Mouse (Mus musculus) liver, postnatal 0 days (tissue): Measurements from ENCODE around the gene Six6. TPM values are rescaled to one million over a fixed set of nuclear protein-coding genes. Genes with fewer than 3 reads are reported as not detected.

ENCODE experiments used
- ATAC-seq: fragments of 200-750 bp; cut with Nextera tagmentation; 2 replicates; pipeline ENCODE4 v1.8.0; 2017; ENCODE audit warnings: mild to moderate bottlenecking, moderate library complexity
- DNase-seq: peaks from one replicate; pipeline ENCODE4 v3.0.0-alpha.2; 2016
- H3K27ac ChIP-seq: fragments of 300-500 bp; sonication (generic); 2 replicates; pipeline ENCODE4 v1.5.1; 2014; ENCODE audit warnings: antibody characterized with exemption, moderate library complexity, mild to moderate bottlenecking, low read depth
- H3K27me3 ChIP-seq: fragments of 300-500 bp; sonication (generic); 2 replicates; pipeline ENCODE4 v1.6.1; 2014; ENCODE audit warnings: low read length, control low read depth, mixed read lengths; ENCODE audit not compliant: insufficient read depth
- H3K36me3 ChIP-seq: fragments of 300-500 bp; sonication (generic); replicated peaks from 2 replicates; pipeline ENCODE4 v1.6.1; 2014; ENCODE audit warnings: mild to moderate bottlenecking, control low read depth, low read length, moderate library complexity, mixed read lengths; ENCODE audit not compliant: insufficient read depth
- H3K4me1 ChIP-seq: fragments of 300-500 bp; sonication (generic); 2 replicates; pipeline ENCODE4 v1.6.1; 2014; ENCODE audit warnings: antibody characterized with exemption, mild to moderate bottlenecking, control low read depth; ENCODE audit not compliant: insufficient read depth
- H3K4me2 ChIP-seq: fragments of 300-500 bp; sonication (generic); 2 replicates; pipeline ENCODE4 v1.6.1; 2014; ENCODE audit warnings: low read depth, mild to moderate bottlenecking, low read length, moderate library complexity, mixed read lengths
- H3K4me3 ChIP-seq: fragments of 300-500 bp; sonication (generic); 2 replicates; pipeline ENCODE4 v1.5.1; 2014; ENCODE audit warnings: low read depth, low read length
- H3K9ac ChIP-seq: fragments of 300-500 bp; sonication (generic); replicated peaks from 2 replicates; pipeline ENCODE4 v1.6.1; 2014; ENCODE audit warnings: mild to moderate bottlenecking, moderate library complexity
- H3K9me3 ChIP-seq: fragments of 300-500 bp; sonication (generic); 2 replicates; pipeline ENCODE4 v1.6.1; 2016; ENCODE audit warnings: mild to moderate bottlenecking, control low read depth, low read length, mixed read lengths
- CTCF ChIP-seq: sonication (generic); IDR thresholded peaks from 2 replicates; pipeline ENCODE4 v1.5.1; 2016; ENCODE audit warnings: antibody characterized with exemption, low read depth
- EP300 ChIP-seq: IDR thresholded peaks from 2 replicates; pipeline ENCODE4 v1.6.1; 2016; ENCODE audit warnings: antibody characterized with exemption, low read depth, mild to moderate bottlenecking
- WGBS: fragments of 180-500 bp; shearing (Covaris S2); extraction: QIAGEN DNeasy Blood & Tissue Kit; methylation state at CpG from one replicate; pipeline ENCODE4 v1.1.7; 2014; ENCODE audit not compliant: insufficient replicate concordance; 5-methylcytosine and 5-hydroxymethylcytosine counted together
- polyA plus RNA-seq: library from polyadenylated mRNA; unstranded; fragments of >200 nt; fragmentation: Nextera tagmentation; extraction: Ambion mirVana; gene quantifications from 2 replicates; pipeline ENCODE4 v1.2.1, GENCODE M21; 2015

Gene Six6
- polyA plus RNA-seq, 1 experiment from 2014 or later = not detected

DNA sequence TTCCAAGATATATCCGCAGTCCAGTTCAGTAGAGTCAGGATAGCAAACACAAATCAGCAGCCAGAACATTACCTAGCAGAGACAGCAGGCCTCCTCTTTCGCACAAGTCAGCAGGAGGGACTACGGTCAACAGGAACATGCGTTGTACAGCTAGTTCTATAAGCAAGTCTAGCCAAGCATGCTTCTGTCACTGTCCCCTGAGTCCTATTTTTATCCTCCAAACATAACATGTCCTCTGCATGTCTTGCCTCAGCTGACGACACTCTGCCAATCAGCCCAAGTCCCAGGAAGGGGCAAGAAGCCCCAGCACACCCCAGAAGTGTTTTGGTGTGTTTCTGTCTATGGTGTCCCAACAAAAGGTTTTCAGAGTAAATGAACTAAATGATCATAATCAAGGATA lies 14.2 kb downstream of the Six6 start:
- Histone ChIP-seq H3K27me3 (peaks cover 12% of the 10 kb centered on the region), H3K4me1 (no peaks in the 10 kb centered on the region), H3K4me3 (no peak overlapping the region), H3K27ac (no peak overlapping the region), H3K9ac (no peak overlapping the region), H3K4me2 (no peak overlapping the region), H3K9me3 (no peaks in the 10 kb centered on the region), H3K36me3 (no peaks in the 10 kb centered on the region)
- 82% methylated on average over 5 of the region's 5 CpGs for WGBS
- ATAC-seq (no peak), DNase-seq (no peak)
- TF ChIP-seq CTCF (no peak), EP300 (no peak)

DNA sequence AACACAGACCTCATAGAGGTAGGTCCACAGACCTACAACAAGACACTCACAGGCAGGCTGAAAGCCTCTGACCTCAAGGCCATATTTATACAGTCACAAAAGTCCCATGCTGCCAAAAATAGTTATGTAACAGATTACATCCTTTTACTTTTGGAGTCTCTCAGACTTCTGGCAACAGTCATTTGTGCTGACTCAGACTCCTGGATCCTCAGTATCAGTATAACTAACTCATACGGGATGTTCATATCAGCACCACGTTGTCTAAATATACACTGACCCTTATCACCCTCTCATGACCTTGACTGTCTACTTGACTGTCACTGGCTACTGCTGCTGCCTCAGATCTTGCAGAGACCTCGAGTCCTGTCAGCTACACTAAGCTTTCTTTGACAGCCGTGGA lies 15.2 kb downstream of the Six6 start:
- TF ChIP-seq CTCF = no peak
- no peak for TF ChIP-seq EP300
- no peak for ATAC-seq

DNA sequence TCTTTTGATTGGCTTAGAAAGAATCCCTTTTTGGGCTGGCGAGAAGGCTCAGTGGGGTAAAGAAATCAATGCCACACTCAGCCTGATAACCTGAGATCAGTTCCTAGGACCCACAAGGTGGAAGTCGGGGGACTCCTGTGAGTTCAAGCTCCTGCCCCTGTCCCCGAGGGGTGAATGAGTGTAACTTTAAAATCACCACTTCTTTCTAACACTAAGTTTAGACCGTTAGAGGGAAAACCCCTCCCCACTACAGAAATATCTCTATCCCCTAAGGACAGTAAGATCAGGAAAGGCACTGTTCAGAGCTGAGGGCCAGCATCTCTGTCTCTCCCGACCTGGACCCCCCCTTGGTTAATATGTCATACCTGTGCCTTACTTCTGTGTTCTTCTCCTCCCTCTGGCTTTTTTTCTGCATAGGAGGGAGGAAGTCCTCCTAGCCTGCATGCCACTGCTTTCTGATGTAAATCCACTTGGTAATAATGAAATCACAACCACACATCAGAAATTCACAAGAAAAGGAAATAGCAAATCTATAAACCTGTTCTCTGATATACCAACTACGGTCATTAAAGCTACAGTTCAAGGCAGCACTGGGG lies 18.2 kb downstream of the Six6 start:
- ATAC-seq (no peak), DNase-seq (no peak)
- WGBS = 56% methylated on average over 6 of the region's 6 CpGs
- Histone ChIP-seq H3K9me3 (no peaks in the 10 kb centered on the region), H3K4me3 (no peak overlapping the region), H3K36me3 (no peaks in the 10 kb centered on the region), H3K27ac (no peak overlapping the region), H3K4me2 (no peak overlapping the region), H3K4me1 (no peaks in the 10 kb centered on the region), H3K9ac (no peak overlapping the region), H3K27me3 (no peaks in the 10 kb centered on the region)
- no peak for TF ChIP-seq CTCF
- no peak for TF ChIP-seq EP300

More for the DNA sequence above, 15.2 kb downstream of the Six6 start:
- Histone ChIP-seq H3K9me3 (no peaks in the 10 kb centered on the region), H3K36me3 (no peaks in the 10 kb centered on the region), H3K4me3 (no peak overlapping the region), H3K27ac (no peak overlapping the region), H3K4me2 (no peak overlapping the region), H3K4me1 (no peaks in the 10 kb centered on the region), H3K9ac (no peak overlapping the region), H3K27me3 (peaks cover 5% of the 10 kb centered on the region; the same call in 1 of the 2 replicates)
- DNase-seq = no peak
- 39% methylated on average over 4 of the region's 4 CpGs for WGBS

DNA sequence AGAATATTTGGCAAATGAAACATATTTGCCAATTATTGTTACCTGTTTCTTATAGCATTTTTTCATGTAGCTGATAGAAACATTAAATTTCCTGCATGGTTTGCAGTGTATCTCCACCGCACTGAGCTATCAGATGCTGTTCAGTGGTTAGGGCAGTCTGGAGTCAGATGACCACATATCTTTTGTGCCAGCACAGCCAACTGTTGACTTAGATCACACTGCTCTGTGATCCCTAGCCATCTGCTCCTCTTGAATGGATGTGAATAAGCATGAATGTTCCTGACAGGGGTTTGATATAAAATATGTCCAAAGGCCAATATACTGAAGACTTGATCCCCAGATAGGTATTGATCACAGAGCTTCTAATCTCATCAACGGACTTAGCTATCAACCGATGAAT lies 18.8 kb downstream of the Six6 start:
- Histone ChIP-seq H3K9ac (no peak overlapping the region), H3K4me1 (no peaks in the 10 kb centered on the region), H3K9me3 (no peaks in the 10 kb centered on the region), H3K27ac (no peak overlapping the region), H3K4me2 (no peak overlapping the region), H3K27me3 (no peaks in the 10 kb centered on the region), H3K36me3 (no peaks in the 10 kb centered on the region), H3K4me3 (no peak overlapping the region)
- TF ChIP-seq CTCF (no peak), EP300 (no peak)
- DNase-seq (no peak), ATAC-seq (no peak)
- WGBS = 83% methylated on average over 3 of the region's 3 CpGs

DNA sequence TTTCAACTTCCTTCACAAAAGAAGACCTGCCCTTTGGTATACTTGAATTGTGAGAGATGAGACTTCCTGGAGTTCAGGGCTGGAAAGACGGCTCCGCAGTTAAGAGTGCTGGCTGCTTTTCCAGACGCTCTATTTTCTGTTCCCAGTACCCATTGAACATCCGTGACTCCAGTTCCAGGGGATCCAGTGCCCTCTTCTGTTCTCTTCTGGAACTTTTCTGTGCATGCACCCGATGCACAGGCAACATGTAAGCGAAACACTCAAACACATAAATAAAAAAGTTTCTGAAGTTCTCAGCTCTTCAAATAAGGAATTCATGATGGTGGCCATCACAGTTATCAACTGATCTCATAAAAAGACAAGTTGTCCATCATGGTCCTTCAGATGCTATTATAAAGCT lies 23.1 kb downstream of the Six6 start:
- Histone ChIP-seq H3K4me2 (no peak overlapping the region), H3K4me3 (no peak overlapping the region), H3K36me3 (no peaks in the 10 kb centered on the region), H3K9me3 (no peaks in the 10 kb centered on the region), H3K27me3 (no peaks in the 10 kb centered on the region), H3K4me1 (no peaks in the 10 kb centered on the region), H3K9ac (no peak overlapping the region), H3K27ac (no peak overlapping the region)
- ATAC-seq (no peak), DNase-seq (no peak)
- TF ChIP-seq CTCF (no peak), EP300 (no peak)
- WGBS = 63% methylated on average over 6 of the region's 6 CpGs

DNA sequence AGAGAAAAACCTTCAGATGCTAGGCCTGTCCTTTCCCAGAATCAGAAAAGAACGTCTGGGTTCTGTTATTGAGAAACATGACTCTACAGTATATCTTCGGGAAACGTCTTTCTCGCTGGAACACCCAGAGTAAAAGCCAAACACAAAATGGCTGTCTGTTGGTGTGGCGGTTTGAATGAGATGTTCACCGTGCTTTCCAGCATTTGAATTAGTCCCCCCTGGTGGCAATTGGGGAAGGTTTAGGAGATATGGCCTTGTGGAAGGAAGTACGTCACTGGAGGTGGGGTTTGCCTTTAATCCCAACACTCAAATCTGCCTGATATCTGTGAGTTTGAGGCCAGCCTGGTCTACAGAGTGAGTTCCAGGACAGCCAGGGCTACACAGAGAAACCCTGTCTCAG lies 27.8 kb downstream of the Six6 start:
- TF ChIP-seq CTCF = no peak
- no peak for TF ChIP-seq EP300

More for the DNA sequence above, 27.8 kb downstream of the Six6 start:
- H3K9me3 ChIP-seq = no peaks in the 10 kb centered on the region
- ATAC-seq (no peak), DNase-seq (no peak)
- H3K36me3 ChIP-seq = no peaks in the 10 kb centered on the region
- no peaks in the 10 kb centered on the region for H3K4me1 ChIP-seq
- no peak overlapping the region for H3K4me2 ChIP-seq
- H3K27ac ChIP-seq = no peak overlapping the region
- 0 out of 2 replicates have a peak, but pooled peaks cover 3% of the 10 kb centered on the region for H3K27me3 ChIP-seq
- 75% methylated on average over 7 of the region's 7 CpGs for WGBS
- H3K9ac ChIP-seq = no peak overlapping the region
- H3K4me3 ChIP-seq = no peak overlapping the region
